Mouse (Mus musculus) fat pad, adult 2 months (tissue): Measurements from ENCODE around the gene Etnk2.

ENCODE experiments used
- DNase-seq: peaks from one replicate; pipeline ENCODE4 v3.0.0-alpha.2; 2011; ENCODE audit warnings: low read depth, low spot score; ENCODE audit errors: extremely low read depth

Gene Etnk2

DNA sequence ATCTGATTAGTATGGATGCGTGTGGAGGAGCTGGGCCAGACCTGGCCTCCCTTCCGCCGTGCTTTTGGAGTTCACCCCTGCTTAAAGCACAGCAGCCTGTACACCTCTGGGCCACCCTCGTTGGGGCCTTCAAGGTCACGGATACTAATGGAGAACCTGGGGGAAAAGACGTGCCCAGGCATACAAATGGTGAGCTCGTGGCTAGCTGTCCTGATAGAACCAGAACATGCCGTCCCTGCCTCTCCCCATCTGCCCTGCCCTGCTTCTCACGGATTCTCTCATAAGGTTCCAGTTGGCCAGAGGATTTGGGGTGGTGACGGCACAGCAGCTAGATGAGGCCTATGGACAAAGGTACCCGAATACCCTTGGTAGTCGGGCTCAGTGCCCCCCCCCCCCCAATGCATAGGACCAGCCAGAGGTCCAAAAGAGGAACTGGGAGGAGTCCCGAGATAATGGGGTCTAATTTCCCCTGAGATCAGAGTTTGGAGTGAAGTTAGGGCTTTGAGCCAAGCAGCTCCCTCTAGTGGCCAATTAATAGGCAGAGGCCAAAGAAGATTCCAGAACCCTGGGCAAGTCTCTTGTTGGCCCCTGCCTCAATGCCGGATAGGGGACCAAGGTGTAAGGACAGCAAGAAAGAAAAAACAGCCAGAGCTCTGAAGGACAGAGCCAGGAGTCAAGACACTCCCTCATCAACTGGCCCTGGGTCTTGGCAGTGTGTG is 17.1 kb downstream of the Etnk2 start:
- no peak for DNase-seq

GRCm38 (mm10) chr1:133382008-133382407 is 18.6 kb downstream of the Etnk2 start:
- DNase-seq, result no peak

DNA sequence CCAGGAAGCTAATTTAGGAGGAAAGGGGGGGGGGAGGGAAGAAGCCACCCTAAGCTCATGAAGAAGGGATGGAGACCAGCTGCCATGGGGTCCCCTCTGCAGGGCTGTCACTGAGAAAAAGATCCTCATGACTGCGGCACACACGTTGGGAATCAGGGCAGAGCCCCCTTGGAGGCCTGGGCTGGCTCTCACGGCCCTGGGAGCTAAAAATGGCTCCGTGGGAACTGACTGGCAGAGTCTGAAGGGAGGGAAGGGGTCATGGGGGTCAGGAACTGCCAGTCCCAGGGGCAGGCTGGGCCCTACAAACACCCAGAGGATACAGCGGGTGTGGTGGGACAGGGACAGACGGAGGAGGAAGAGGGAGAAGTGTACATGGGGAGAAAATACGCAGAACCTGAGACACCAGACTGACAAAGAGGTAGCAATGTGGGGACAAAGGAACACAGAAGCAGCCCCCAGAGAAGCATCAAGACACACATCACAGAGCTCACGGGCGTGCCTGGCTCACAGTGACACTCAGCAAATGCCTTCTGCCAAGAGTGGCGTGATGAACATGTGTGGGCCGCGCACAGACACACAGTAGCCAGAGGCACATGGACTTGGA is 19.3 kb downstream of the Etnk2 start:
- DNase-seq, result no peak

DNA sequence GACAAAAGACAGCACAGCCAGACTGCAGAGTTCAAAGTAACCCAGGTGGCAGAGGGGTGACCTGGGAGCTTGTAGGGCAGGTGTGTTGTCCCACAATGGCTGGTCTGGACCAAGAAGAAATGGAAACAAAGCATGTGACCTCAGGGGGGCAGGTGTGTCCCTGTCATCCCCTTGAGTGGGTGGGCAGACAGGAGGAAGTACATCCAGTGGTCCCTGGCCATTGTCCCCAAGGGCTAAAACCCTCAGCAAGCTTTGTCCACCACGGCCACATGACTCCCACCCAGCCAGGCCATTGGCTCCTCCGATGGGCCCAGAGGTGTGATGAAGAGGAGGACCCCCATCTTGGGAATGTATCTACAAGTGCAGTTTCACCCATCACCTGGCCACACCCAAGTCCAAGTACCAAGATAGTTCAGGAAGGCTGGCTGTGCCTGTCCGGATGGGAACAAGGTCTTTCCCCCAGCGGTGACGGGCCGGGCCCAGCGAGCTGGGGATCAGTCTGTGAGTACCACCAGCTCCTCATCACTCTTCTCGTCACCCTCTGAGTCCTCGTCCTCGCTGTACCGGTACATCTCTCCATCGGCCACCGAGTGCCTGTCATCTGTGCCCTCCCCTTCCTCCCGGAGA is 19.9 kb downstream of the Etnk2 start:
- no peak for DNase-seq

DNA sequence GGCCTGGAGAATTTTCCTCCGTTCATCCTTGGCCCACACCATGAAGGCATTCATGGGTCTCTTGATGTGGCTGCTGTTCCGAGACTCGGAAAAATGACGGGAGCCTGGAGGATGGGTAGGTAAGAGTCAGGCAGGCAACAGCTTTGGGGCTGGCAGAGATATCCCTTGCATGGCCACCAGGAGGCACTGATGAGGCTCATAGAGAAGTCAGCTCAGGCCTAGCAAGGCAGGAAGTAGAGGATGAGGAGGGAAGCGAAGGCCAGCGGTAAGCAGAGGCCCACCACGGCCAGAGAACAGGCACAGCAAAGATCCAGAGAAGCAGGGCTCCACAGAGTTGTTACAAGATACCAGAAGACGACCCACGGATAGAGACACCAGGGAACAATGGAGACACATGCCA is 22.1 kb downstream of the Etnk2 start:
- DNase-seq, result no peak

DNA sequence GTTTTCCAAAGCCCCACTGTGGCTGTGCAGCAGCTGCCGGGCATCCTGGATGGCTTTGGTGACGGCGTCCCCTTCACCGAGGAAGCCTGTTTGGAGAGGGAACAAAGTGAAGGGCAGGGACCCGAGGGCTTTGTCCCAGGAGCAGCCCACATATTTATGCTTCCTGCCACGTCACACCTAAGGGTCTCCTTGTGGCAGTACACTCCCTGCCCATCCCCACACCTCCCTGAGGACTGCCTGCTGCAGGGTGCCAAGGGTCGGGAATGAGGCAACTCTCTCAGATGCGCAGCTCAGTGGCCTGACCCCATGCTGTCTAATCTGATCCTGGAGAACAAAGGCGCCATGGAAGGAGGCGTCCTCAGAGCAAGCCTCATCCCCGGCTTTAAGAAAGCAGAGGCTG is 22.8 kb downstream of the Etnk2 start:
- no peak for DNase-seq

GRCm38 (mm10) chr1:133387539-133388268 is 24.3 kb downstream of the Etnk2 start:
- DNase-seq, result no peak

DNA sequence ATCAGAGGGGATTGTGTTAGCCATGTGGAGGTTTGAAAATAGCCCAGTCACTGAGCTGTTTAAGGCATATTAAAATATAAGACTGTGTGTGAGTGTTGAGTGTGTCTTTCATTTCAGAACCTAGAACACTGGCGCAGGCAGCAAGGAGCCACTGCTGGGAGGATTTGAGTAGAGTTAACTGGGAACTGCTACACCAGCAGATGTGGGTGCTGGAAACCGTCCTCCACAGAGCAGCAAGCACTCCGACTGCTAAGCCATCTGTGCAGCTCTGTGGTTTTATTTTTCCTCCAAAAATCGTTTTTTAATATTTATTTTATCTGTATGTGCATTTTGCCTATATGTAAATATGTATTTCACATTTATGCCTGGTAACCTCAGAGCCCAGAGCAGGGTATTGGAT is 31.3 kb downstream of the Etnk2 start:
- no peak for DNase-seq

- no peak for DNase-seq
Measured at GRCm38 (mm10) chr1:133396693-133397092, 33.3 kb downstream of the Etnk2 start.

DNA sequence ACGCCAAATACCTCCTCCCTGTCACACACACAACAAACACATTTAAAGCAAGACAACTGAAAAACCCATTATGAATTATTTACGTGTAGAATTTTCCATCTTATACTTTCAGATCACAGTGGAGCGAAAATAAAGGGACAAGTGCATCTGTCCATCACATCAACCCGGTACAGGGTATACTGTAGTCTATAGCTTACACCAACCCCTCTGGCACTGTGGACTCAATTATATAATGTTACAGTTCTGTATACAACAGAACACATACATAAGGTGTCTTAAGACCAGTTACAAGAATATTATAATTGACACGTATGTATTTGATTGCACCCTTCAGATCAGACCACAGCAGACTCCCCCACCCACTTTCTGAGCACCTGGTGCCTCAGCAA is 33.7 kb downstream of the Etnk2 start:
- no peak for DNase-seq

DNA sequence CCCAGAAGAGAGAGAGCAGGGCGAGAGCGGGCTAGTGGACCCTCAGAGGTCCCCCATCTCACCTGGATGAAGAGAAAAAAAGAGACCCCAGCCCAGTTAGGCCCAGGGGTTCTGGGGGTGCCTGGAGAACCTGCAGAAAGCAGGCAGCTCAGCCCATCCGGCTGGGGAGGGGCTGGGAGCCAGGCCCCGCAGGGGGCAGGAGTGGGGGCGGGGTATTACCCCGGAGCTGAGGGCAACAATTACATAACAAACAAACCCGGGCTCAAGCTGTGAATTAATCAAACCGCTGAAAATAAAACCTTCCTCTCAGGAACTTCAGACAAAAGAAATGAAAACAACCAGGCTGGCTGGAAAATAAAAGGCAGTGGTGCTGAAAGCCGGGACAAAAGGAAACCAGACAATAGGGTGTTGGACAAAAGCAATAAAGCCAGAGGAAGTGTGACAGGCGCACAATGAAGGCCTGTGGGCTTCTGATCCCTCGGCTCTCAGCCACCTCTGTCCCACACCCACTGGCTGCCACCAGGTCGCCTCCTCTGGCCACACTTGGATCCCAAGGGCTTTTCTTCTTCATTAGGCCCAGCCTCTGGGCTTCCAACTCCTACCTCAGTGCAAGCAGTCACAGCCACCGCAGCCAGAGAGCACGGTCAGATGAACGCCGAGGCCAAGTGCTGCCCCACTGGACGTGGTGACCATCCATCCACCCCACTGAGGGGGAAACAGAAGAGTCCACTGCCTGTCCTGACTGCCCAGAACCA is 34.3 kb downstream of the Etnk2 start:
- no peak for DNase-seq

DNA sequence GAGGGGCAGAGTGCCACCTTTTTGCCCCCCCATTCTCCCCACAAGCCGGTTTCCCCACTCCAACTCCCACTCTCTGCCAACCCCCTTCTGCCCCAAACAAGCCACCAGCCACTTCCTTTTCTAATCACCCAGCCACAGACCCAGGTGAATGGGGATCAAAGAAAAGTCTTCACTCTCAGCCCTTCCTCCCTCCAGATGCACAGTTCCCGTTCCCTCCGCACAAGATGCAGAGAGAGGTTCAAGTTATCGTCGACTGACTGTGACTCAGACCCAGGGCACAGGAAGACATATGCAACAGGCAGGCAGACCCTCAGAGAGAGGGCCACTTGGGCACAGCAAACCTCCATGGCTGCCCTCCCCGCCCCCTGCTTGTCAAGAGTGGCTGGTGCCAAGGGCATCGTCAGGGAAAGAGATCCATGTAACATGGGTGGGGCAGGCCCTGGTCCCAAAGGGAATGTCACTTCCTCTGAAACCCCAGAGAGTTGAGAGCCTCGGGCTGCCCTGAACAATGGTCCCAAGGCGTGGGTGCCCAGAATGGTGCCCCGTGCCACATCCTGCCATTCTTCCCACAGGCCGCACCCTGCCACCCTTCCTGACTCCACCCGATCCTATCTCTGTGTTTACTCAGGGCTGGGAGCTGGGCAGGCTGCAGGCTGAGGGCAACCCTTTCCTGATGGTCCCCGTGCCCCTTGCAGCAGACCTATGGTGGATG is 36.8 kb downstream of the Etnk2 start:
- DNase-seq, result no peak

DNA sequence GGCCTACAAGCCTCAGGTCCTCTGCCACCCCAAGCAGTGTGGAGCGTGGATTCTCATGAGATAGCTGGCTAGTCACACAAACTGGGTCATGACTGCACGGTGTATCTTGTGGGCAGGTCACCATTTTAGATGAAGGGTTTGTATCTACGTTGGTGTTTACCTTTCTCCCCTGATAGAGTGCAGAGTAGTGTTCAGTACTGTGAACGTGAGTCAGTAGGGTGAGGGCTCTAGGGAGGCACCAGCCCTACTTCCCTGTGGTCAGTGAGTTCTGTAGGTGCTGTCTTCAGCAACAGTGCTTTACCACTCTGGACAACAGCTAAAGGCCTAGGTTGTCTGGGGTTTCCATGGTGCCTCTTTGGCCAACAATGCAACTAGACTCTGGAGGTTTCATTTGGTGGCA is 40.6 kb downstream of the Etnk2 start:
- no peak for DNase-seq

DNA sequence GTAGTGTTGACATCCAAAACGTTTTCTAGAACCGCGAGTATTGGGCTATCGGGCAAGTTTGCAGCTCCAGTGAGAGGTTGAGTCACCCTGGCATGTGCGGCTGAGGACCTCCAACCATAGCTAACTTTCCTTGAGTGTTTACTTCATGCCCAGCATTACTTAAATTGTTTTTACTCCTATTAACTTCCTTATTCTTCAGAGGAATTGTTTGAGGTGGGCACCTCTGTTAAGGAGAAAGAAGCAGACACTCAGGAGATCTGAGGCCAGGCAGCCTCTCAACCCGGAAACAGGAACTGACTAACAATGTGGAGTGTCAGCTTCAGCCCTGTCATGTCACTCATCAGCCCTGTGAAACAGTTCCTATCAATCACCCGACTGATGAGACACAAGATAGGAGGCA is 43.2 kb downstream of the Etnk2 start:
- DNase-seq, result no peak

GRCm38 (mm10) chr1:133407436-133407835 is 44.1 kb downstream of the Etnk2 start:
- no peak for DNase-seq

DNA sequence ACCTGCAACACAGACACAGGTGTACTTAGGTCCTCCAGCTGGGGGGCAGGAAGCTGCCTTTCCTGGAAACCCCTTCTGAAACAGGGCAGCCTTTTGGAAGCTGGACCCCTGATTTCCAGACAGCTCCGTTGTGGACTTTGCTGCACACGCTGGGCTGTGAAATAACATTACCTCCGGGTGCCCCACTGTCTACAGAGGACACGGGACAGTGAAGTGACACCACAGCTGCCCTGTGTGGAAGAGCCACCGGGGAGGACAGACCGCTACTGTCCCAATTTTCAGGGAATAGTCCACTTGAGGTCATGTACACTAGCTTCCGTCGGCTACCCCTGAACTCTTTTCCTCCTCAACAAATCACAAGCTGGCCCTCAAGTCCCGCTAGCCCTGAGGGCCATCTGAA is 44.9 kb downstream of the Etnk2 start:
- DNase-seq, result no peak

DNA sequence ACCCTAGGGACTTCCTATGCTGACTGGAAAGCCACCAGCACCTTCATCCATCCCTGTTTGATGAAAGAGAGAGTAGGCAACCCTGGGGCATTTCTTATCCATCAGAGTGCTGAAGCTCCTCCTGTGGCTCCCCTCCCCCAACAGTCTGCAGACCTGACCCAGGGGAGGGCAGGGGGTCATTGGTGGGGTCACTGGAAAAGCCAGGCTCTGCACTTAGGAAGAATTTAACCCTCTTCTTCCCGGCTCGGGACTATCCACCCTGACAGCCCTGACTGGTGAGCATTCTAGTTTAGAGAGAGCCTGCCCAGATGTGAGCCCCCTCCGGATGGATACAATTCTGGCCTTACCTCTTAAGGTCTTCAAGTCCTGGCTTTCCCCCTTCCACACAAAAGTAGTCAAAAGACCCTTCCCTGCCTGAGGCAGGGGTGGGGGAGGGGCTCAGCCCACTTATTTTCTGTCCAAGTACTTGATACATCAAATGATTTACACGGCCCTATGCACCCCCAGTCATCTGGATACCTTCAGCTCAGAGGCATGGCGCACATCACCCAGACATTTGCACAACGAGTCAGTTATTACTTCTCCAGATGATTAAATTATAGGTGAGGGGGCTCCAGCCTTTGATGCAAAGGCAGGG is 45.6 kb downstream of the Etnk2 start:
- DNase-seq, result no peak

GRCm38 (mm10) chr1:133409786-133410185 is 46.4 kb downstream of the Etnk2 start:
- DNase-seq, result no peak

- DNase-seq, result no peak
Measured at GRCm38 (mm10) chr1:133411506-133412147, 48.3 kb downstream of the Etnk2 start.

DNA sequence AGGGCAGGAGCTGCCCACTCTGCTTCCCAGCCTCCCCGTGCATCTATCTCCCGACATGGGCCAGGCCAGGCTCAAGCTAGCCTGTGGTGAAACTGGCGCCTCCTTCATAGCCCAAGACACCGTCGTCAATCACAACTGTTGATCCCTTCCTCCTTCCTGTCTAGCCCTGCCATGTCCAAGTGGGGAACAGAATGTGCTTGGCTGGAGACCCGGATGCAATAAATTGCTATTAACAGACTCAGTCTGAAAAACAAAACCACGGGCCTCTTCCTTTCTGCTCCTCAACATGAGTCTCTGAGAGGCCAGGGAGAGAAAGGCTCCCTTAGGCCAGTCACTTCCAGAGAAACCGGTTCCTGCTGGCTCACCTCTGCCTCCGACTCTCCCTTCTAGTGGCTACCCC is 49.6 kb downstream of the Etnk2 start:
- peak; percentile 26 for DNase-seq
